Mouse (Mus musculus) urinary bladder, adult 18-20 months (tissue): Measurements from ENCODE around the gene Sec22a.

ENCODE experiments used
- DNase-seq, 2 experiments: peaks; one replicate each; pipeline ENCODE4 v3.0.0; 2022; ENCODE audit warnings: low spot score in 2 of 2, mixed read lengths in 2 of 2

The Sec22a gene

DNA sequence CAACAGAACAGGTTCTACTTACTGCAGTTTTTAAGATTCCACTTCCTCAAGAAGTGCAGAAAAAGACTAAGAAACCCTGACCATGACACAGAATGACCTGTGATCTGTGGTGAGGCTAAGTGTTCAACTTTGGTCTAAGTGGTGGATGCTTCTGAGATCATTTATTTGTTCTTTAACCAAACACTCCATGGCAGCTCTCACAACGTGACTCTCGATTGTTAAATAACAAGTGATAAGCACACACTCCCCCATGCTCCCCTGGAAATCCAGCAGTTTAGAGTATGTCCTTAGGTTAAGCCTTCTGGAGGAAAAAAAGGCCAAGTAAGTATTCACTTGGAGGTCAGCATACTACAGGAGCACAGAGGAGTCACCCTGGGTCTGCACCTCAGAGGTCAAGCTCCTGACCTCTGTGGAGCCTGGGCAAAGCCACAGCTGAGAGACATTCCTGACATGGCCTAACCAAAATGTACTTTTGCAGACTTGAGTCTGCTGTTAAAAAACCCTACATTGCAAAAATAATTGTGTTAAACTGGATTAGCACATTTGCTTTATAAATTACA lies 53.1 kb downstream of the Sec22a start:
- no peak for DNase-seq

DNA sequence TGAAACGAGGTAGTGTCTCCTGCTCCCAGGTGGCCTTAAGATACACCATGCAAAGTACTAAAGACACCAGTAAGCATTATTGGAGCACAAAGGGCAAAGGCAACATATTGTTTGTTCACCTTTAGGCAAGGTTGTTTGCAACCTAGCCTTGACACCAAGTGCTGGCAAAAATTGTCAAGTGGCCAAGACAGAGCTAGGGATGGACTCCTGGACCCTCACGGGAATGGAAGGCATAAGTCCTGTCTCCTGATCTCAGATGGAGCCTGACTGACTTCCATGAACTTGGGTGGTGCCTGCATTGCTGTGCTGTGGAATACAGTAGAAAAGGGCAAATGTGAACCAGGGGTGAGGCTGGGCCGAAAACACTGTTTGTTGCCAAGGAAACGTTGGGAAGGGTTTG lies 54.1 kb downstream of the Sec22a start:
- DNase-seq, result no peak

DNA sequence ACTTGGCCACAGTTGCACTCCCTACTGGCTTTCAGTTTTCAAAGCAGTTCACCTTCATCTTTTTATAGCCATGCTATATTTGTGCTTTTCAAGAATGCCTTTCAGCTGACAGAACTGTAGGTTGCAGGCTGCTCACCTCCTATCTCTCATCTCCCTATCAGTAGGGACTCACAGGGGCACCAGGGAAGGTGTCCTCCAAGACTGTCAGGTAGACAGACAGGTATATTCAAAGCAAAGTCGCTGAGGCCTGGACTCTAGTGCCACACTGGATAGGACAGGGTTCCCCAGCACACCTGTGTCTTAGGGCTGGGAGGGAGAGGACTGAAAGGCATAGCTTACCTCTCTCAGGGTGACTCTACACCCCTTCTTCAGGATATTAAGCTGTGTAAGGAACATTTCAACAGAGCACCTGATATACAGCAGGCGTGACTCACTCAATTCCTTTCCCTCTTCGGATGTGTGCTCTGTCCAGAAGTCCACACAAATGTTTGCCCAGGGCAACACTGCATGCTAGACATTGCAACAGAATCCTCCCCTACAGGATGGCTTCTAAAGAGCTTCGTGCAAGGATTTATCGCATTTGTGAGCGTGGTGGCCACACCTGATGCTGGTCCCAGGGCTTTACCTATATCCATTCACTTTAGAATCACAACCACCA lies 55.1 kb downstream of the Sec22a start:
- DNase-seq, result no peak

DNA sequence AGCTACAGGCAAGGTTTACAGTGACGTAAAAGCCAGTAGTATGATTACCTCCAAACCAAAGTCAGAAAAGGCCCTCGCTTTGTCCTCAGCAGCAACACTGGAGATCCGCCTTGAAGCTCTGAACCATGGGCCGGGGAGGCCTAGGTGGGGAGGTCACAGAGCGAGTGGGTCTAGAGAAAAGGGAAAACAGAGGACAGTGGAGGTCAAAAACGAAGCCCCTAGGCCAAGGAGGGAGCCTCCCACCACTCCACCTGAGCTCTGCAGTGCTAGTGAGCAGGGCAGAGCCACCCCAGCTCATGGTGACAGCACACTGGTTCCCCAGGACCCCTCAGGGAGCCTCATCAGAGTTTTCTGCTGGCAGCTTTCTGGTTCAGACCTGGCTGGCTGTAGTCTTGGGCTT lies 55.7 kb downstream of the Sec22a start:
- DNase-seq, result no peak

DNA sequence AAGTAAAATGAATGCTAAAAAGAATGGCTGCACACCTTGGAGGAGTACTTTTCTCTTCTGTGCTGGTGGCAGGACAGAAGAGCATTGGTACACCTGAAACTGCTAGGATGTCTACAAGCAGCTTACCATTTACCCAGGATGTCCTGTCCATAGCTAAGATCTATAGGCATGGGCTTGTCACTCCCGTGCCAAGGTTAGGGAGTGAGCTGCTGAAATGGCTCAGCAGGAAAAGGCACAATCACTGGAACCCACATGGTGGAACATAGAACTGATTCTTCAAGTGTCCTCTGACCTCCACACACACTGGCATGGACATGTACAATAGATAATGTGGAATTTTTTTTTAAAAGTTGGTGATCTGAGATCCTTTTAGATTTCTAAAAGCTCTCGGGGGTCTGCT lies 56.4 kb downstream of the Sec22a start:
- no peak for DNase-seq

DNA sequence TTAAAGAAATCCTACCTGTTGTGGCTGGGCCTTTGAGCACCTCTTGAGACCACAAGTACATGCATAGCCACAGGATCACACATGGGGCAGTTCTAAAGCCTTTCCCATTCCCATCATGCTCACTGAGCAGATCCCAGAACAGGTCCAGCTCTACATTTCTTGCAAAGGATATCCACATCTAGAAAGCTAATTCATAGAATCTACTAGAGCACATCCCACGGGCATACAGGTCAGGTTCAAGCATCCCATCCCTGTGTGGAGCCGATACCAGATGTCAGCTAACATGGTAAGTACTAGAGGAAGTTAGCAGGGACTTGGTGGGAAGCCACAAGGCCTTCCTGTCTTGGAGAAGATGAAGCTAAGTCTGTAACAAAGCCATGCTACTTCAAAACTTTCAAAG lies 57.1 kb downstream of the Sec22a start:
- DNase-seq, result no peak

DNA sequence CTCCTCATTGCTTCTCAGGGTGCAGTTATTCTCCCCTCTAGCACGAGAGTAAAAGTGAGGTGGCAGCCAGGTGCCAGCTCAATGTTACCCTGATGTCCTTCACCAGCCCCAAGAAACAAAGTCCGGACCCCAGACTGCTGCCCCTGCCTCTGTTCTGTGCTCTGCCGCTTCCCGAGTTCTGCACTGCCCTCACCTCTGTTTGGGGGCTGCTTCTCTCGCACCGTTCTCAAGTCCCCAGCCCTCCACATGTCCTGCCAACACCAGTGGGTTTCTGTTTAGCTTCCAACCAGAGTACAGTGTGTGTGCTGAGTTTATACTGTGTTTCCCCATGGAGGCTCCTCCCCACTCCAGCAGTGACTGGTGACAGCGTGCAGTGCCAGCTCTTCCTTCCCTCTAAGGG lies 58.5 kb downstream of the Sec22a start:
- DNase-seq, result no peak

DNA sequence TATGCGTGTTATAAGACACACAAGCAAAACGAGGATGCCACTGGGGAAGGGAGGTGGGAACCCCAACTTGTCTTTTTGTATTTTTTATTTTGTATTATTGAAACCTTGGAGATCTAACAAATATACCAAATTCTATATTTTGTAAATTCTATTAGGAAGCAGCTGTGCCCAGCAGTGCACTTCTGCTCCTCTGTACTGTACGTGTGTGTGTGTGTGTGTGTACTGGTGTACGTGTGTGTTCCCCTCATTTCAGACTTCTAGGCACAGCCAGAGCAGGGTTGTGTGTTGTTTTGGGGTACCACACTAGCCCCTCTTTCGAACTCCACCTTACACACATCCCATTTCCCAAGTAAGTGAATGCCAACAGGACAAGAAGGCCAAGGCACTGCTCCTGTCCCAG lies 59.3 kb downstream of the Sec22a start:
- no peak for DNase-seq

DNA sequence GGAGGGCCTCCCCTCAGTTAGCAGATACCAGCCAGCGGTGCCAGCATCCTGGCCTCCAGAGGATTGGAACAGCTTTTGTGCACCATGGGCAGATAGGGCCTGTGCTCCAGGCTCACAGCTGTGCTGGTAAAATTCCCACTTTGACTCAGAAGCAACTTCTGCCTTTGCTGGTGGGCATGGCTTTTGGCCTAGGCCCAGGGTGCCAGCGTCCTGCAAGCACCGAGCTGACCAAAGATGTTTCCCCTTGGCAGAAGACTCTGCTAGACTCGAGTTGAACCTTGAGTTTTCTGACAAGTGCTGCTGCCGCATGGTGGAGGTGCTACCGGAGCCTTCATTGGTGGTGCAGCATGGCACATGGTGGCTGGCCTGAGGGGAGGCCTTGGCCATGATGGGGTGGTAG lies 60.0 kb downstream of the Sec22a start:
- DNase-seq, result no peak

DNA sequence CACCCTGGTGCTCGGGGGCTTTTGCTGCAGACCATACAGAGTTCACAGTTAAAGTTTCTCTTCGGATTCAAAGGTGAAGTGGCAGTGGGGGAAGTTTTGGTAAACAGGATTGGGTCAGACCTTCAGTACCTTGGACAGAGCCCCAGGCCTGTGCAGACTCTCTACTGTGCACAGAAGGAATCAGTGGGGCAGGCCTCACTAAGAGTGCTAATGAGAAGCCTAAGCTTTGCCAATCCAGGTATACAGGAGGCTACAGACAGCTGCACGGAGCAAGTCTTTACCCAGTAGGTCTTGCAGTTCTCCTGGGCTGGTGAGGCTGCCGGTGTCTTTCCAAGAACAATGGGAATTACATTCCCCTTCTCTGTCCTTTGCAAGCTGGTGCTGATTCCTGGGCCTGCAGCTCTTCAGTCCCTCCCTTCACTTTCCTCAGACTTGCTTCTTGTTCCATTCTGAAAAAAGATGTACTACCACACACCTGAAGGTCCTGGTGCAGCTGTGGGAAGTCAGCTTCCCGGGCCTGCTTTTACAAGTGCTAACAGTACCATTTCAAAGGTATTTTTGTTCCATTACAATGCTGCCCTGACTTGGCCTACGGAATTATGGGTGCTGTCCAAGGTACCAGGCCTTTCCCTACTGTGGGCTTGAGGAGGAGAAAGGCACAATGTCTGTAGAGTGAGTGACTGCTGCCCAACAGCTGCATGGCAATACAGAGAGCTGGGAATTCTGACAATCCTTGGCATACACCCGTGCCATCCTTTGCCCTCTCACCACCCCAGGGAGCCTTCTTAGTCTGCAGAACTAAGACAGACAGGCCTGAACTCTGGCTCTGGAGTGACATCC lies 61.1 kb downstream of the Sec22a start:
- no peak for DNase-seq

DNA sequence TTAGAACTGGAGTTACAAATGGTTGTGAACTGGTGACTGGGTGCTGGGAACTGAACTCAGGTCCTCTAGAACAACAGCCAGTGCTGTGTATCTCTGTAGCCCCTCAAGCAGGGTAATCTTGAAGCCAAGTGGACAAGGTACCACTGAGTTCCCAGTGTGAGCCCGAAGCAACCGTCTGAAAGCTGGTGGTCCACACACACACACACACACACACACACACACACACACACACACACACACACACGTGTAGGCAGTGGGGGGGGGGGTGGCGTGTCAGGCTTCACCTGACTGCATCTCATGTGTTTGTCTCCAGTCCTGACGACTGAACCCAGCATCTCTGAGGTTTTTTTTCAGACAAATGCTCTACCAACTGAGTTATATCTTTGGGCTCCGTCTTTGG lies 63.6 kb downstream of the Sec22a start:
- DNase-seq, result no peak

DNA sequence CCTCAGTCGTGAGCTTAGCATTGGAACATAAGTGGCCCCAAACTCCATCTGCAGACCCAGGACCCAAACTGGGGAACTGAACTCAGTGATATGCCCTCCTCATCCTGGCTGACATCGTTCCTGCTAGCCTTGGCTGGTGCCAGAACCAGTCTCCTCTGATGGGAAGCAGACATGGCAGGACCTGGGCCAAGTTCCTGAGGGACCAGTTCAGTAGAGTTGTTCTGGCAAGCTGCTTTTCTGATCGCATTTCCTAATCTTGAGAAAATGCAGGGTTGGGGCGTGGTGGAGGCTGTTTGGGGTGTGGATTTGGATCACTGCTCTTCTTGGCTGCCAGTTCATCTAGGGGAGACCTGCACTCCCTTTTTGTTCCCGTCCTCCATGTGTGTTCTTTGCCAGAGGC lies 65.9 kb downstream of the Sec22a start:
- DNase-seq, result no peak

DNA sequence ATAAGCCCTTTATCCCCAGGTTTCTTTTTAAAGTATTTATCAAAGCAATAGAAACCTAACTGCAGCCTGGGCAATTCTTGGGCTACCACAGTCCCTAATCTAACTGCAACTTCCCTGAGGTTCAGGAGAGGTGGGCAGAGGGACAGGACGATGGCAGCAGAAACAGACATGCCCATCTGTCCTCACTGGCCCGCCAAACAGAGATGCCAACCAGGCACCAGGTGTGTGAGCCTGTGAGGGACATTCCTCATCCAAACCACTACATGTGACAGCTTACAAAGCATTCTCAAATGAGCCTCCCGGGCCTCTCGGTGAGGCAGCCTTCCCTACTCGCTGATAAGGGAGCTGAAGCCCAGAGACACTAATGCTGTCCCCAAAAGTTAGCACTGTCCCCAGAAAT lies 76.5 kb downstream of the Sec22a start:
- DNase-seq, result no peak

DNA sequence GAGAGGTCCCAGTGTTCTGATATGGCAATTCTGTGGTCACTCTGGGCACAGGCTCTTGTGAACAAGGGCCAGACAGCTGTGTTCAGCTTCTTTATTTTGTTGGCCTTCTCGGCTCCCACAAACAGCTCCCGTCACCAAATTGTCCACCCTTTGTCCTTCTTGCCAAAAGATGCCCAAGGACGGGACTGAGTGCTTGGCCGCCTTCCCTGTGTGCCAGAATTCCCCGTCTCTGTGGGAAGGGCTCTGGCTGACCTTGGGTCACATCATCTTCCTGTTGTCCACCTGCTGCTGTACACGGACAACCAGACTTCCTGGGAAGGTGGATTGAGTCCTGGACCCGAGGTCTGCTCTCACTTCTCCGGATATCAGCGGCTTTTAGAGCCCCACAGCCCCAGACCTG lies 77.9 kb downstream of the Sec22a start:
- DNase-seq, result no peak

DNA sequence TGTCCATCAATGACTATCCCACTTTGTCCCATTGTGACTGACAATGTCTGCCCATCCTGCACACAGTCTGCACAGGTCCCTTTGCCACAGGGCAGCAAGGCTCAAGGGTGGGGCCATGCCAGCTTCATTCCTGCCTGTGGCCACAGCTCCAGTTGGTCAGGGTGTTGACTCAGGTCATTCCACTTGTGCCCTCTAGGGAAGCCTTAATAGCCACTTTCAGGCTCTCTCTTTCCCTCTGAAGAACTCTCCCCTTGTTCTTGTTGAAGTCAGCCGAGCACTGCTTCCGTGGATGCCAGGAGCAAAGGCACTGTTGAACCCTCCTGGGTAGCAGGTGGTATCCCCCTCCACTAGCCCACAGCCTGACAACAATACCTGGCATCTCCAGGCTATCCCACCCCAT lies 81.3 kb downstream of the Sec22a start:
- no peak for DNase-seq

DNA sequence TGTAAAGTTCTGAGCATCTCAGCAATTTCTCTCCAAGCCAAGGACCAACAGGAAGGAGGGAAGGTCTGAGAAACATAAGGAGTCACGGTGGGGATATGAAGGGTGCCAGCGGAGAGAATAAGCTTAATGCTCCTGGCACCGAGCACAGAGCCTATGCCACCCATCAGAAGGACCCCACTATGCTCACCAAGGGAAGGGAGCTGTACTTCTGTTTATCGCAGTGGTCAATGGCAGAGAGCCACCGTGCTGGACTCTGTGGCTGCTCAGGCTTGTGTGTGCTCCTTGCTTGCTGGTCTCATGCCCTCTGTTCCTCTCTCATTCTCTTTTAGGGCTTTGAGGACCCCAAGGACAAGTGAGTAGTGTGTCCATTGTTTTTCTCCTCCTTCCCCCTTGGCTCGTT lies 85.6 kb downstream of the Sec22a start:
- DNase-seq, result no peak

DNA sequence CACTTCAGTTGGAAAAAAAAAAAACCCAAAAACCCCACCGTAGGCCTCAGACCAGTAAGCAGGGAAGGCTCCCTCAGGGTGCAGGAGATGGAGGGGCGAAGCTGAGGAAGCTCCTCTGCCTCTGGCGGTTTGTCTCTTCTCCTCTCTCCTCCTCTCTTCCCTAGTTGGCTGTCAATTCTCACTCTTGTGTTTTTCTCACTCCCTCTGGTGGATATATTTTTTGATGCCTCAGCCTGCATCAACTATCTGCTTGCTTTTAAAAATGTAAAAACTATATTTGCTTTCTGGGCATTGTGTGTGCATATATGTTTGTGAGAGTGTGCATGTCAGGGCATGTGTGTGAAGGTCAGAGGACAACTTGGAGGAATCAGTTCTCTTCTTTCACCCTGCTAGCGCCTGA lies 91.3 kb downstream of the Sec22a start:
- no peak for DNase-seq

DNA sequence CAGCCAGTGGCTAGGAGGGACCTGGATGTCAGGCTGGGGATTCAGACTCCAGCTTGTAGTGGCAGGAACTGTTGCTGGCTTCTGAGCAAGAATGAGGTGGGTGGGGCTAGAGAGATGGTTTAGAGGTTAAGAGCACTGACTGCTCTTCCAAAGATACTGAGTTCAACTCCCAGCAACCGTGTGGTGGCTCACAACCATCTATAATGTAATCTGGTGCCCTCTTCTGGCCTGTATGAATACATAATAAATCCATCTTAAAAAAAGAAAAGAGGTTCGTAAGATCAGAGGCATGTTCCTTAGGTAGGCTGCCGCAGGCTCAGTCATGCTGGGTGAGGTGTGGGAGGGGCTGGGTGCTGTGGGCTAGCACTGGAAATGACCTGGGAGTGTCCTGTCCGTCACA lies 92.1 kb downstream of the Sec22a start:
- no peak for DNase-seq

DNA sequence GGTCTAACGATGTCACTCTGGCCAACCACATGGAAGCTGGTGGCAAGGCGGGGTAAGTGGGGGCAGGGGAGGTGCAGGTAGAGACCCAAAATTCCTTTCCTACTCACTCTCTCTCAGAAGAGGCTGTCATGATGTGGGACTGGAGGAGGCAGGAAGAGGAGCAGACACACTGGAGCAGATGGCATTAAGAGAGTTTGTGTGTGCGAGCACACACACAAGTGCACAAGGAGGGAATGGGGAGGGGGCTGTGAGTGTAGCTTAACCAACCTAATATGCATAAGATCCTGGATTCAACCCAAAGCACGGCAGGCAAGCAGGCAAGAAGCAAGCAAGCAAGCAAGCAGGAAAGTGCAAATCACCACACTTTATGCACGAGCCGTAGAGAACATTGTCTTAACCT lies 92.8 kb downstream of the Sec22a start:
- no peak for DNase-seq

DNA sequence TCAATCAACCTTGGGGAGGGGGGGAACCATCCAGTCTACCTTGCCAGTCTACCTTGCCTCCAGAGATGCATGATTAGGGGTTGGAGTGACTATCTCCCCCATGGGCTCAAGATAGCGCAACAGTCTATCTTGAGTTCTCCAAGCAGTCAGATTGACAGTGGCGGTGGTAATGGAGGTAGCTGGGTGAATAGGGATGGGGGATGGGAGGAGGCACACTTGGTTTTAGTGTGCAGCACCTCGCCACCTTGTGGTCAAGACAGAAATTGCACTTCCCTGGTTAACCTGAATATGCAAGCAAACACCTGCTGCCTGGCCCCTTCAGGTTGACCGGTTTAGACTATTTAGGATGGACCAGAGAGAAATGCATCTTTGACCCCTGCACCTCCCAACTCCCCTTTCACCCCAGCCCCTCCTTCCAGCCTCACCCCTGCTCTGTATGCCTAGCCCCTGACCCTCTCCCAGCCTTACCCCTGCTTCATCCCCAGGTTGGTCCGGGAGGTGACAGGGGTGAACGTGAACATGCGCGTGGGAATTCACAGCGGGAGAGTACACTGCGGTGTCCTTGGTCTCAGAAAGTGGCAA lies 93.3 kb downstream of the Sec22a start:
- DNase-seq, result peak; percentile 44 to 46
